Mouse (Mus musculus) thymus, adult 2 months (tissue): ENCODE data around the gene Ugt1a8.

Experiments
- CTCF ChIP-seq: fragments of 200-500 bp; IDR thresholded peaks from 2 replicates; pipeline ENCODE4 v1.5.1; 2012; ENCODE audit warnings: mild to moderate bottlenecking, control low read depth, low read length, moderate library complexity, borderline replicate concordance; ENCODE audit not compliant: control insufficient read depth, poor library complexity, insufficient read depth; ENCODE audit errors: extremely low read depth
- POLR2A ChIP-seq: fragments of 200-500 bp; IDR thresholded peaks from 2 replicates; pipeline ENCODE4 v1.6.1; 2012; ENCODE audit warnings: mild to moderate bottlenecking, low read length, control low read depth, moderate library complexity; ENCODE audit not compliant: control insufficient read depth, poor library complexity, insufficient read depth; ENCODE audit errors: extremely low read depth

DNA sequence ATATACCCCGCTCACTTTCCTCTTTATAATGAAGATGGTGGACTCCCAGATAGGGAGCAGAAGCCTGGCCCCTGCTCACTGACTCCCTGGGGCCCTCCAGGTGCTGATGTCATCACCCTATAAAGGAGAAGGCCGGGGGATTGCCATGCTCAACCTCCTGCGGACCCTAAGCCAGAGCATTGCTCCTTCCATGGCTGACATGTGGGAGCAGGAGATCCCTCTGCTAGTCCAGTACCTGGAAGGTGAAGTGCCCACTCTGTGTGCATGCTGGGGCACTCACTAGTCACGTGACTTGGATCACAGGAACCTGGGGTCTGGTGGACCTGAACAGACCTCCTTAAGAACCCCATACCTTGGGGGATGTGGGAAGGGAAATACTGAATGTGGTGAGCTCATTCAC, 153.0 kb downstream of the Ugt1a8 start:
- no peak for TF ChIP-seq CTCF
- no peak for TF ChIP-seq POLR2A
